Mouse (Mus musculus) thymus, postnatal 0 days (tissue): ENCODE results near the gene Fmnl2. TPM values are rescaled to one million over a fixed set of nuclear protein-coding genes. Genes with fewer than 3 reads are reported as not detected.

Experiments
- DNase-seq: peaks from one replicate; pipeline ENCODE4 v3.0.0-alpha.2; 2015; ENCODE audit warnings: low spot score
- polyA plus RNA-seq: library from polyadenylated mRNA; unstranded; fragments of >200 nt; fragmentation: Nextera tagmentation; extraction: Ambion mirVana; gene quantifications from 2 replicates; pipeline ENCODE4 v1.2.1, GENCODE M21; 2015

Fmnl2 gene
- polyA plus RNA-seq, 1 experiment from 2014 or later: 6.6 TPM

DNA sequence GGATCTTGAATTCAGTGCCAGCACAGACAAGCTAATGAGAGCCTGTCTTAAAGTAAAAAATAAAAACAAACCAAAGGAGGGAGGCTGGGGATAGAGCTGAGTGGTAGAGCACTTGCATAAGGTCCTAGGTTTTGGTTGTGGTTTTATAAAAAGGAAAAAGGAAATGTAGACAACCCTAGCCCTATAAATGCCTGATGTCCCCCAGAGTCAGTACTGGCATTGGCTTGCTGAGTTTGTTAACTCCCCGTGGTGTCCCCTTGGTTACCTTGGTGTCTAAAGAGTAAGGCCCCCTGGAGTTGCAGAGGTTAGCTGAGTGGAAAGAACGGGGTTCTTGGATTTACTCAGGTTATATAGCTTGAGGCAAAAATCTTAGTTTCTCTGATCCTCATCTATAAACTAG, 55.7 kb downstream of the Fmnl2 start:
- no peak for DNase-seq

DNA sequence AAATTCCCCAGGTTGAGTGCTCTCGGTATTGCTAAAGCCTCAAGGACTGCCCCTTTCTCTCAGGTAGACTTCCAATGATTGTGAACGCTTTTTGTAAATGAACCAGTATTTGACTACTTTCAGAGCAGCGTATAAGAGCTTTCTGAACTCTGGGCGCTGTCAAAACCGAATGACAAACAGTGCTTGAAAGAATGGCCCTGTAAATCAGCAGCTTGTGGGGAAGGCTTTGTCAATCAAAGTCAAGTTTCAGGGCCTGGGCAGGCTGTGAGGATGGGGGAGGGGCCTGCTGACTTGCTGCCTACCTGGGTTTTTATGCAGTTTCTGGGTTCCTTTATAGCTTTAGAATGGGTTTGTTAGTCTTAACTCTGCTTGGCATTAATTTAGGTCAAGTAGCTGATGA, 56.1 kb downstream of the Fmnl2 start:
- no peak for DNase-seq

- DNase-seq: no peak
Observed at GRCm38 (mm10) chr2:52915536-52915935, 57.9 kb downstream of the Fmnl2 start.

DNA sequence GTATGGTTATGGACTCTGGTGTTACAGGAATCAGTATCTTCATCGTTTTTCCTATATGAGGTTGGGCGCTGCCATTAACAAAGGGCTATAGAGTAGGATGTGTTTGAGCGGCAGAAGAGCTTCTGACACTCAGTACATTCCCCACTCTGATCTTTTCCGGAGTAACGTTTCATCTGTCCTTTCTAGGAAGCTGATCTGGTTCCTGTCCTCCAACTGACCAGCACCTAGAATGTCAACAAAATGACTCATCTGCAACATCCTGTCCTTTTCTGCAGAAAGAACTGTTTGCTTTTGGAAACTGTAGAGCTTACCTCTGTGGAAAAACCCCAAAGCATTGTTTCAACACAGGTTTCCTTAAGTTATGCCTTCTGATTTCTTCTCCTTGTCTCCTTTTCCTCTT, 60.4 kb downstream of the Fmnl2 start:
- no peak for DNase-seq

DNA sequence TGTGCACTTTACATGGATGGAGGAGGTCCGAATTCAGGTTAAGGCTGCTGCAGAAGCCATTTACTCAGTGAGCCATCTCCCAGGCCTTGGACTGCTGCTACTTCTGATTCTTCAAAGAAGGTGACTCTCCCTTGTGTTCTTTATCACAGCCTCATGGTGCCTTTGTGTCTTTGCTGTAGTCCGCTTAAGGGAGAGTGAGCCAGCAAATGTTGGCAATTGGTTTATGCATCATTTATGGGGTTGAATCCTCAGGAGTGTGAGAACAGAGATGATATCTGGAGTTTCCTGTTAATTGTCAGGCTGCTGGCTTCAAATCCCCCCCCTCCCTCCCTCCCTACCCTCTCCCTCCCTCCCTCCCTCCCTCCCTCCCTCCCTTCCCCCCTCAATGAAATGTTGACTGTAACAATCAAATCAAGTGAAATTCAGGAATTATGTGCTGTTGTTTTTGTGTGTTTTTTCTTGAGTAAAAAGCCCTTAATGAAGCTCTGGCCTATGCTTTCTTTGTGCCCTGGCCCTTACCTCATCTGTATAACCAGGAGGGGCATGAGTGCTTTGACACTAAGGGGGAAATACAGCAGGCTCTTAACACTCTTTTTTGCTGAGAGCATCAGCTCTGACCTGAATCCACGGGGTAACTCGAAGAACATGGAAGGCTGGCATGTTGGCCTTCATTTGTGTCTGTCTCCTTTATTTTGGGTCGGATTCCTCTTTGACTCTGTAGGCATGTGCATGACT, 63.2 kb downstream of the Fmnl2 start:
- DNase-seq: no peak

GRCm38 (mm10) chr2:52925062-52925461, 67.4 kb downstream of the Fmnl2 start:
- DNase-seq: no peak

DNA sequence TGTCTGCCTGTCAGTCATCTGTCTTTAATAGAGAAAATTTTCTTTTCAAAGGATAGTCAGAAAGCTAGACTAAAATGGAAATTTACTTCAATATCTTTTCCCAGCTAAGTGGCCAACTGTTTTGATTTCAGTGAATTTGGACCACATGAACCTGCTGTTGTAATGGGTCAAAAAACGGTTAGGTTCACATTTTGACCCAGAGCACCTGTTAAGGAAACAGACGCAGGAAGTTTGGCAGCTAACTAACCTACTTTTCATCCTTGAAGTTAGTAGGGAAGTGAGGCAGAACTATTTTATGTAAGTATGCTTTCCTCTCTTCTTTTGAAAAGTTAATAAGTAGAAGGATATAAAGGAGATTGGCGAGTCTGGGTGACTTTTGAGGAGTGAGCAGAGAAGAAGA, 69.7 kb downstream of the Fmnl2 start:
- DNase-seq: peak; percentile 40

DNA sequence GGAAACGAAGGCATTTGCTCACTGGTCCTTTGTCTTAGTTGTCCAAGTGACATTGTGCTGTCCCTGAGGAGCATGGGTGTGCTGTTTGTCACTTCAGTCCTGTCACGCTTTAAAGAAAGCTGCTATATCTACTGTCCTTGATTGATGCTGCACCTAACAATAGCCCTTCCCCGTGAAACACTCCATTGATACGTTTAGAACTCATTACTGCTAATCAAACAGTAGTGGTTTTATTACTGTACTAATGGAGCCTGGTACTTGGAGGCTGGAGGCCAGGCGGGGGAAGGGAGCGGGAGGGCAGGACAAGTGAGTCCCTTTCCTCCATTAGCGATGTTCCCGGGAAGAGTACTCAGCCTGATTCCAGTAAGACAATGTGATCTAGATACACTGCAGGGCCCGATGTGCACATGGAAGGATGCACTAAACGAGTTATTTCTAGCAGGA, 70.2 kb downstream of the Fmnl2 start:
- DNase-seq: no peak

GRCm38 (mm10) chr2:52928401-52928800, 70.7 kb downstream of the Fmnl2 start:
- peak; percentile 54 for DNase-seq

GRCm38 (mm10) chr2:52930106-52930868, 72.6 kb downstream of the Fmnl2 start:
- no peak for DNase-seq

- DNase-seq: no peak
Observed at GRCm38 (mm10) chr2:52931315-52931714, 73.7 kb downstream of the Fmnl2 start.

DNA sequence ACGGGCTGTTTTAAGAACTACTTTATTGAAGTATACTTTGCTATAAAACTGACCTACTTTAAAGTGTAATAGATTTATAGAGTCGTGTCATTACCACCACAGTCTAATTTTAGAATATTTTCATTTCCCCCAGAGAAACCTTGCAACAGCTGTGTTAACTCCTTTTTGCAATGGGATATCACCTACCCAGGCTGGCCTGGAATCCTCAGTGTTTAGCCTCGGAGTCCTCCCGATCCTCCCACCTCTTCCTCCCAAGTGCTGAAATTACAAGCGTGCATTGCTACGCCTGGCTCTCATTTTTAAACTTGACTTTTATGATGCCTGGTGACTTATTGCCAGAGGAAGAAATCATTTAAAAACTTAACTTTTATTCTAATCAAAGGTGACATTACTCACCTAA, 78.2 kb downstream of the Fmnl2 start:
- DNase-seq: no peak

DNA sequence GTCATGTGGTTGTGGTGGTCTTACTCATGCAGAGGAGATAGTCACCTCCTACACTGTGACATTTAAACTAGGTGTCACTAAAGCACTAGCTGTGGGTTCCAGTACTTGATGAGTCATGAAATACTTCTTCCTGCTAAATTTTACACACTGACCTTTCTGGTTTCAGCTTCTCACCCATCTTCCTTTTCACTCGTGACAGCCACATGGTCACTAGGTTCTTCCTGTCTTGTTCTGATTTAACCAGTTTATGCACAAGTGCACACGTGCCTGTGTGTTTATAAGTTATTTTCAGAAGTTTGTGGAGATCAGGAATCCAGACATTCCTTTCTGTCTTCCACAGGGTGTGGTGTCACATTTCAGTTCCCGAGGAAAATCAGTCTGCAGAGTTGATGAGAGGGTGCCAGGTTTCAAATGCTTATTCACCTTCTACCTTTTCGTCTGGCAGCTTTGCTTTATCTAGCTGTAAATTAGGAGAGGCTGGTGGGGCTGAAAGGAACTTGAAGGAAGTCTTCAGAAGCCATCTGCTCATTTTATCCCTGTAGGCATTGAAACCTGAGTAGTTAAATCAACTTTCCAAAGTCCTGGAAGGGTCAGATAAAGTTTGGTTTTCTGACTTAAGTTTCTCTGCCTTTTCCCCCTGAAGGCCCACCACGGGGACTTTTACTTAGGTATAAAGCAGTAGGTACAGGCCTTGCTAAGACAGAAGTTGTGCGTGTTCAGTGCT, 80.9 kb downstream of the Fmnl2 start:
- DNase-seq: no peak

DNA sequence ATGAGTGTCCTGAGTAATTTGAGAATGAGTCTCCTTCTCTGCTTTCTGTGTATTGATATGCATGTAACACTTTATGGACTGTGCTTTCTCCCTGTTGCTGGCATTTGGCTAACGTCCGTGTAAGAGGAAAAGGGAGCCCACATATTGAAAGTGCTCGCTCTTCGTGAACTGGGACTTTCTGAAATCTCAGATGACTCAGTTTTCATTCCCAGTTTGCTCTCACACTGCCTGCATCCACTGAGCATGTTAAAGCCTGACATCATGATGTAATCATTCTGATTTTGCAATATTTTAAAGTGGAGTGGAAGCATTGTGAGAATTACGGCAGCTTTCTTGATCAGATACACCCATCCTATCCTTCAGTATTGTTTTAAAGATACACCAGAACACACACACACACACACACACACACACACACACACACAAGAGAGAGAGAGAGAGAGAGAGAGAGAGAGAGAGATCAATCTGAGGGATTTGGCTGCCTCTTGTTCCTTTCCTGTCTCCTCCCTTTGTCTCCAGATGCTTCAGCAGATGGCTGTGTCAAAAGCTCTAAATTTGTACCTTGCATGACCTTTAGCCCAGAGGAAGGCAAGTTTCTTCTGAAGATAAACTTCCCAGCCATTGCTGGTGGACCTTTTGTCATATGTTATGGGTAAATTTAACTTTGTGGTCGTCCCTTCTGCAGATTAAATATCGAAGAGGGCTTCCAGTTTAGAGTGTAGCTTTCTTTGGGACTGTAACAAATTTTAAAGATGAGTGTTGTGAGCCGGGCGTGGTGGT, 86.2 kb downstream of the Fmnl2 start:
- peak; percentile 24 for DNase-seq

DNA sequence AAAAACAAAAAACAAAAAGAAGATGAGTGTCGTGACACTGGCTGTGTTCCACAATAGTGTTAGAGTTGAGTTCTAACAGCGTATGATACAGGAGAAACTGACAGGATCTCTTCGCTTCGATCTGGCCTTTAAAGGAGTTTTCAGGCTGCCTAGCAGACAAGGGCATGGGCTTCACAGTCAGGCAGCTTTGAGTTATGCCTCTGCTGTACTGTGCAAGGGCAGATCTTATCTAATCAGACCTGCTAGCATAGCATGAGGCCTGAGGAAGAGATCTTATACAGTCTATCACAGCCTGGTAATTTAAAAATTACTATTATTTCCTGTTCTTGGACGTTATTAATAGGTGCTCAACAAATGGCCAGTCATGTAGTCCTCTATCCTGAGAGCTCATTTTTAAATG, 86.9 kb downstream of the Fmnl2 start:
- DNase-seq: no peak

GRCm38 (mm10) chr2:52946074-52946473, 88.4 kb downstream of the Fmnl2 start:
- no peak for DNase-seq

DNA sequence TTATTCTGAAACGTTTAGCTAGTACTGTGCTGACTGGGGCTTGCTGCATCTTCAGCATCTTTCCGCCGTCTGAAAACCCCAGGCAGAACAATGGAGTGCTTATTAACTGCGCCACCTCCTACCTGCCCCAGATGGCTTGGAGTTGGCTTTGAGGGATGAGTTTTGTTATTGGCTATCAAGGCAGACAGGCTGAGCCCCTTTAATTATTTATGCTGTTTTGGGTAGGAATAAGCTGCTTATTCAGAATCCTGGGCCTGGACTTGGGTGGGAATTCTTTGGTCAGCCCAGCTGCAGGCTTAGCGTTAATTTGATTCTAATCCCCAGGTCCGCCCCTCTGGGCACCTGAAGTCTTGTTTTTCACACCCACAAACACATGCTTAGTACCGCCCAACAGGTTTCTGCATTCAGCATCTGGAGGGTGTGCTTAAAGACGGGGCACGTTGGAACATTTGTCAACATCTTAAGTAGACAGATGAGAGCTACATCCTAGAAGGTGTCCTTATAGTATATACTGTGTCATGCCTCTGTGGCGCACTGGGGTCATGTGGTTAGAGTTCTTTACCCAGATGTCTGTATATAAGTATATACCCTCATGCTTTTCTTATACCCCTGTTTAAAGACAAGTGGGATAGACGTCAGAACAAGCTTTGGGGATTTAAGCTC, 89.0 kb downstream of the Fmnl2 start:
- DNase-seq: no peak

GRCm38 (mm10) chr2:52948406-52948805, 90.7 kb downstream of the Fmnl2 start:
- DNase-seq: no peak

DNA sequence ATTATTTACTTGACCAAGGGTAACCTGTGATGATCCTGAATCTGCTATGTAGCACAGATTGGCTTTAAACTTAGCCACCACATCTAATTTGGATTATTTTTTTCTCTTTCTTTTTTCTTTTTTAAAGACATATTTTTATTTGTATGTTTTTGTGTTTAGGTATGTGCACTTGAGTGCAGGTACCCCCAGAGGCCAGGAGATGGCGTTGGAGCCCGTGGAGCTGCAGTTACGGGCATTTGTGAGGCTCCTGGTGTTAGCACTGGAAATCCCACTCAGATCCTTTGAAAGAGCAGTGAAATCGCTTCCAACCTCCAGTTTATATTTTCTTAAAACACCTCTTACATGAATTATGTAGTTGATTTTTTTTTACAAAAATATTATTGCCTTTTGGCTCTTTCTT, 91.9 kb downstream of the Fmnl2 start:
- DNase-seq: no peak

DNA sequence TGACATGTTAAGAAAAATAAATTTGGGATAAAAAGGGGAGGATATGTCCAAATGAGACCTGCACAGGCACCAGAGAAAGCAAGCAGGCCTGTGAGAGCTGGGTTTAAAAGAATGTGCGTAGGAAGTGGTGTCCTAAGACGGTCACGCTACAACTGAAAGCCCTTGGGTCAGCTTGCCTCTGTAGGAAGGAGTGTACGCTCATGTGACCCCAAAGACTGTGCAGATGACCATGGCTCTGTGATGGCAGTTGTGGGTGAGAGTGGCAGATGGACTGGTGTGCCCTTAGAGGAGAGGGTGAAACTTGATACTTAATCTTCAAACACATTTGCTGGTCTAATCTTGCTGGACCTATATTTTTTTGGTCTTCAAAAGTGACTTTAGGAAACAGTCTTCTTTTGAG, 92.6 kb downstream of the Fmnl2 start:
- no peak for DNase-seq

GRCm38 (mm10) chr2:52952202-52952730, 94.6 kb downstream of the Fmnl2 start:
- no peak for DNase-seq
